Mouse (Mus musculus): ENCODE measurements around the gene March7. TPM values are rescaled to one million over a fixed set of nuclear protein-coding genes. Genes with fewer than 3 reads are reported as not detected.

The March7 gene
- polyA plus RNA-seq, 1 experiment from 2014 or later, result 96.2 TPM

- H3K9me3 ChIP-seq, result no peaks in the 10 kb centered on the region
- no peaks in the 10 kb centered on the region for H3K27me3 ChIP-seq
- H3K4me3 ChIP-seq, result no peak overlapping the region
- no peak overlapping the region for H3K9ac ChIP-seq
- no peak overlapping the region for H3K4me2 ChIP-seq (replicated peaks)
- no peaks in the 10 kb centered on the region for H3K4me1 ChIP-seq
- H3K27ac ChIP-seq, result no peak overlapping the region
- no peaks in the 10 kb centered on the region for H3K36me3 ChIP-seq
- no peak for ATAC-seq (ENCODE audit: insufficient number of reproducible peaks, insufficient read depth, low FRiP score, low TSS enrichment)
- WGBS, result 52% methylated on average over 2 of the region's 2 CpGs
Observed at GRCm38 (mm10) chr2:60181696-60182095, 28.0 kb upstream of the March7 start.

DNA sequence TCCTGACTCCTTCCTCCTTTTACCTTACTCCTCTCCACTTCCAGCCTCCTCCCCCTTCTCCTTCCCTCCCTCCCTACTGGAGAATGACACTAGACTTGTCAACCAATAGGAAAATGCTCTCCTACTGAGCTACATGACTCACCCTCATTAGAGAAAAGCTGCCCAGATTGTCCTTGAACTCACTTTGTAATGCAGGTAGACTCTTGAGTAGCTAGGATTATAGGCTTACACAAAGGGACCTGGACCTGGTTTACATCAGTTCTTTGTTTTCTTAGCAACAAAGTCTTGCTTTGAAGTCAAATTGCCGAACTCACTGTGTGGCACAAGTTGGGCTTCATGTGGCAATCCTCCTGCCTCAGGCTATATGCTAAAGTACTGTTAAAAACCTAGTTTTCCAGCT, 12.8 kb upstream of the March7 start:
- Histone ChIP-seq H3K4me1 (no peaks in the 10 kb centered on the region), H3K4me2 (replicated peaks) (no peak overlapping the region), H3K4me3 (no peak overlapping the region), H3K27me3 (no peaks in the 10 kb centered on the region), H3K27ac (no peak overlapping the region), H3K9ac (no peak overlapping the region), H3K9me3 (no peaks in the 10 kb centered on the region), H3K36me3 (no peaks in the 10 kb centered on the region)
- WGBS, result 41% methylated on average over 1 of the region's 1 CpGs
- ATAC-seq (ENCODE audit: insufficient number of reproducible peaks, insufficient read depth, low FRiP score, low TSS enrichment), result no peak

DNA sequence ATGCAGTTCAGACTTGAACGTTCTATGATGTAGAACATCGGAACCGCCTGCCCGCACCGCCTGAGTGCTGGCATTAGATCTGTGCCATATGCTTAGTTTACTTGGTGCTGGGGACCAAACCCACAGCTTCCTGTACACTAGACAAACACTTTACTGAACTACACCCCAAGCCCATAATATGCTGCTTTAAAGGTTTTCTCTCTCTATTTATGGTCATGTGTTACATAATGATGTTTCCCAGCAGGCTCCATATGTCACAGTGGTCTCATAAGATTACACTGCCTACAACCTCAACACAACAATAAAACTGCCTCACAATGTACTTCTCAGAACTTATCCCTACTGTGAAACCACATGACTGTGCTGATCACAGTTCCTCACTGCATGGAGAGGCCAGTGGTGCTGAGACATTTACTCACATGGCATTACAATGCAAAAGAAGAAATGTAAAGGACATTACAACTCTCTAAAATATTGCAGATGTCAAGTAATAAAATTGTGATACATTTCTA, 9.6 kb upstream of the March7 start:
- Histone ChIP-seq H3K4me2 (replicated peaks) (no peak overlapping the region), H3K4me3 (no peak overlapping the region)
- 97% methylated on average over 5 of the region's 5 CpGs for WGBS

DNA sequence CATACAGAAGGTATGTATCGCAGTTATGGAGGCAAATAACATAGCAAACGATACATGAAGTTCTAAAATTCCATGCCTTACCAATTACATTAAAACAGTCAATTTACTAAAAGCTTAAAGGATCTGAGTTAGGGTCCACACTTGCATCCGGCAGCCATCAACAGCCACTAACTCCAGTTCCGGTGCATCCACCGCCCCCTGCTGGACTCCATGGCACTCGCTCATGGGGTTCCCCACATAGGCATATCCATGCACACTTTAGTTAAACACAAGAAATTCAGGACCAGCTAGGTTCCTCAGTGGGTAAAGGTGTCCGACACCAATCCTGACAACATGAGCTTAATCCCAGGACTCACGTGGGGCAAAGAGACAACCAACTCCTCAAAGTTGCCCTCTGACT, 9.0 kb upstream of the March7 start:
- Histone ChIP-seq H3K9ac (no peak overlapping the region), H3K36me3 (peaks cover 11% of the 10 kb centered on the region; the same call in 1 of the 2 replicates), H3K27me3 (no peaks in the 10 kb centered on the region), H3K27ac (no peak overlapping the region), H3K9me3 (no peaks in the 10 kb centered on the region), H3K4me1 (no peaks in the 10 kb centered on the region), H3K4me3 (no peak overlapping the region), H3K4me2 (replicated peaks) (no peak overlapping the region)
- ATAC-seq (ENCODE audit: insufficient number of reproducible peaks, insufficient read depth, low FRiP score, low TSS enrichment), result no peak
- 48% methylated on average over 8 of the region's 8 CpGs for WGBS

More for the DNA sequence above, 9.6 kb upstream of the March7 start:
- no peaks in the 10 kb centered on the region for H3K27me3 ChIP-seq
- peaks cover 10% of the 10 kb centered on the region; the same call in 1 of the 2 replicates for H3K36me3 ChIP-seq
- no peak for ATAC-seq (ENCODE audit: insufficient number of reproducible peaks, insufficient read depth, low FRiP score, low TSS enrichment)
- no peaks in the 10 kb centered on the region for H3K9me3 ChIP-seq
- H3K27ac ChIP-seq, result no peak overlapping the region
- H3K9ac ChIP-seq, result no peak overlapping the region
- H3K4me1 ChIP-seq, result no peaks in the 10 kb centered on the region

DNA sequence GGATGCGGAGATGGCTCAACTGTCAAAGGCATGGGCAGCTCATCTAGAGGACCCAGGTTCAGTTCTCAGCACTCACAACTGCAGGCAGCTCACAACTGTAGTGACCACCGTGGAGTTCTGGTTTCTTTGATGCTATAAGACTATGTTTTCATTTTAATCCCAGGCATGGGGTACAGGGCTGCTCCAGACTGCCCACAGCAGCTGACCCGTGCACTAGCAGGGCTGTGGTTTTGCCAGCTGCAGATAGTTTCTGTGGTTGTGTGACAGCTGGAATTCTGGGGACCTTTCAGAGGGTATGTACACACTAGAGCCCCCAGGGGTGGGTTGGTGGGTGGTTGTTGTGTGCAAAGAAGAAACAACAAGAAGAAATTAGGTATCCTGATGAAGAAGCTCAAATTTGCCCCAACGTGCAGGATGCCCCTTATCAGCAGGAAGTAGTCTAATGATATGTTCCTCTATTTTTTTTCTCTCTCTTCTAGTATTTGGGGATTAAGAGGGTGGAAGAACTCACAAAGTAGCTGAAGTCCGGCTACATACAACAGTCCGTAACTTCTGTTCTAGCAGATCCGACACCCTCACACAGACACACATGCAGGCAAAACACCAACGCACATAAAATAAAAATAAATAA, 6.7 kb upstream of the March7 start:
- WGBS, result 90% methylated on average over 8 of the region's 8 CpGs
- no peak overlapping the region for H3K9ac ChIP-seq
- no peak overlapping the region for H3K4me2 ChIP-seq (replicated peaks)
- no peak for ATAC-seq (ENCODE audit: insufficient number of reproducible peaks, insufficient read depth, low FRiP score, low TSS enrichment)
- no peak overlapping the region for H3K4me3 ChIP-seq
- no peaks in the 10 kb centered on the region for H3K27me3 ChIP-seq
- H3K4me1 ChIP-seq, result peaks cover 5% of the 10 kb centered on the region; the same call in 1 of the 2 replicates
- no peaks in the 10 kb centered on the region for H3K9me3 ChIP-seq
- H3K36me3 ChIP-seq, result peaks cover 17% of the 10 kb centered on the region; the same call in 1 of the 2 replicates
- H3K27ac ChIP-seq, result no peak overlapping the region

DNA sequence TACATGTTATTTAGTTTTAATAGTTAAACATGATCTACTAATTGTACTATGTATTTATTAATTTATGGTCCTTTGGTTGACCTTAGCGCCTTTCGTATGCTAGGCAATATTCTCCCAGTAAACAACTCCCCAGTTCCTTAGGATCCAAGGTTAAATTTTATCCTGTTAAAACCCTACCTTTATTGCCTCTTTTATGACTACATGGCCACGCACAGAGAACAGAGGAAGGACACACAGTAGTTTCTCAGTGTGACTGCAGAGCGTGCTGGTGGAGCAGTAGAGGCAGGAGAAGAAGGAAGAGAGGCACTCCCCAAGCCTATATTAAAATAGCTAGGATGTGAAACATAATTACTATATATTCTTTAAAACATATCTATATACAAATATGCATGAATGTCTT, 6.0 kb upstream of the March7 start:
- 92% methylated on average over 4 of the region's 4 CpGs for WGBS
- Histone ChIP-seq H3K4me1 (peaks cover 8% of the 10 kb centered on the region; the same call in 1 of the 2 replicates), H3K9ac (no peak overlapping the region), H3K27me3 (no peaks in the 10 kb centered on the region), H3K27ac (no peak overlapping the region), H3K9me3 (no peaks in the 10 kb centered on the region), H3K4me3 (no peak overlapping the region), H3K36me3 (peaks cover 17% of the 10 kb centered on the region; the same call in 1 of the 2 replicates), H3K4me2 (replicated peaks) (no peak overlapping the region)
- ATAC-seq (ENCODE audit: insufficient number of reproducible peaks, insufficient read depth, low FRiP score, low TSS enrichment), result no peak

DNA sequence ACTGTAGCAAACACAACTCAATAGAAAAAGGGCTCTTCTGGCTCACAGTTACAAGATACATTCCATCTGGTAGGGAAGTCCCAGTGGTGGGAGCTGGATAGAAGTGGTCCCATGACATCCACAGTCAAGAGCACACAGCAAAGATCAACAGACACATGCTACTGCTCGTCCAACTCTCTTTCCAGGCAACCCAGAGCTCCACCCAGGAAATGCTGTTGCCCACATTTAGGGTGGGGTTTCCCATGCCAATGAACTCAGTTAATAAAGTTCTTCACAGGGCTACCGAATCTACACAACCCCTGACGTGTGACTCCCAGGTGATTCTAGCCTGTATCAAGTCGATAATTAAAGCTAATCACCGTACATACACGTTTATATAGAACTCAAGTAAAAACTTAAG, 5.5 kb upstream of the March7 start:
- 86% methylated on average over 6 of the region's 6 CpGs for WGBS
- Histone ChIP-seq H3K27ac (no peak overlapping the region), H3K9me3 (no peaks in the 10 kb centered on the region), H3K27me3 (no peaks in the 10 kb centered on the region), H3K9ac (no peak overlapping the region), H3K4me2 (replicated peaks) (no peak overlapping the region), H3K36me3 (peaks cover 17% of the 10 kb centered on the region; the same call in 1 of the 2 replicates), H3K4me1 (peaks cover 8% of the 10 kb centered on the region; the same call in 1 of the 2 replicates), H3K4me3 (no peak overlapping the region)
- ATAC-seq (ENCODE audit: insufficient number of reproducible peaks, insufficient read depth, low FRiP score, low TSS enrichment), result no peak

DNA sequence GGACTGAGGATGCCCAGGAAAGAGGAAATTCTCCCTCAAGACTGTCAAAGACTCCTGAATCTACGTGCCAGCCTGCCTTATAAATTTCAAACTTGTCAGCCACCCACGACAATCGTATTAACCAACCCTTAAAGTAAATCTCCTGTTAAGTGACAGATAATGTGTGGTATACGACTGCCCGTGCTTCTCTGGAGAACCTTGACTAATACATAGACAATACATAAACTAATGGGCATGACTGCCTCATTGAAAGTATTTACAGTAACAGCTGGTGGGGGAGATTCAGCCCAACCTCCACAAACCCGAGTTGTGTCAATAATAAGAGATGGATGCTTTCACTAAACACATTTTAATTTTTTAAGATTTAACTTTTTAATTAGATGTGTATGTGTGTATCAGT, 3.9 kb upstream of the March7 start:
- H3K4me1 ChIP-seq, result peaks cover 9% of the 10 kb centered on the region; the same call in 1 of the 2 replicates
- no peak for ATAC-seq (ENCODE audit: insufficient number of reproducible peaks, insufficient read depth, low FRiP score, low TSS enrichment)
- H3K9ac ChIP-seq, result no peak overlapping the region
- no peaks in the 10 kb centered on the region for H3K27me3 ChIP-seq
- 71% methylated on average over 6 of the region's 6 CpGs for WGBS
- H3K4me3 ChIP-seq, result no peak overlapping the region
- no peaks in the 10 kb centered on the region for H3K9me3 ChIP-seq
- H3K36me3 ChIP-seq, result peaks cover 17% of the 10 kb centered on the region; the same call in 1 of the 2 replicates
- H3K4me2 ChIP-seq (replicated peaks), result no peak overlapping the region
- H3K27ac ChIP-seq, result no peak overlapping the region

GRCm38 (mm10) chr2:60209122-60209611, 520 bp upstream of the March7 start:
- peak overlapping the region; percentile 89 for H3K27ac ChIP-seq
- H3K9ac ChIP-seq, result peak overlapping the region; percentile 95
- under 1% methylated on average over 31 of the region's 35 CpGs for WGBS
- no peaks in the 10 kb centered on the region for H3K27me3 ChIP-seq
- peak; percentile 43; the same call in 1 of the 2 replicates for ATAC-seq (ENCODE audit: insufficient number of reproducible peaks, insufficient read depth, low FRiP score, low TSS enrichment)
- peaks cover 23% of the 10 kb centered on the region; the same call in 1 of the 2 replicates for H3K36me3 ChIP-seq
- H3K9me3 ChIP-seq, result no peaks in the 10 kb centered on the region
- peak overlapping the region; percentile 55 for H3K4me2 ChIP-seq (replicated peaks)
- H3K4me1 ChIP-seq, result peaks cover 22% of the 10 kb centered on the region
- H3K4me3 ChIP-seq, result peak overlapping the region; percentile 95

- 0 out of 2 replicates have a peak overlapping the region, but pooled peaks have one; percentile 89 for H3K27ac ChIP-seq
- H3K4me1 ChIP-seq, result peaks cover 22% of the 10 kb centered on the region
- H3K27me3 ChIP-seq, result no peaks in the 10 kb centered on the region
- H3K4me2 ChIP-seq (replicated peaks), result peak overlapping the region; percentile 82
- 22% methylated on average over 5 of the region's 5 CpGs for WGBS
- H3K9ac ChIP-seq, result peak overlapping the region; percentile 95
- H3K4me3 ChIP-seq, result peak overlapping the region; percentile 95
- no peak for ATAC-seq (ENCODE audit: insufficient number of reproducible peaks, insufficient read depth, low FRiP score, low TSS enrichment)
- 0 out of 2 replicates have a peak, but pooled peaks cover 17% of the 10 kb centered on the region for H3K36me3 ChIP-seq
- H3K9me3 ChIP-seq, result no peaks in the 10 kb centered on the region
Observed at GRCm38 (mm10) chr2:60210821-60211220, 1.1 kb downstream of the March7 start.

GRCm38 (mm10) chr2:60212488-60212887, 2.8 kb downstream of the March7 start:
- Histone ChIP-seq H3K4me1 (peaks cover 22% of the 10 kb centered on the region), H3K27me3 (no peaks in the 10 kb centered on the region), H3K9me3 (no peaks in the 10 kb centered on the region), H3K36me3 (0 out of 2 replicates have a peak, but pooled peaks cover 19% of the 10 kb centered on the region), H3K27ac (no peak overlapping the region), H3K4me3 (no peak overlapping the region), H3K9ac (no peak overlapping the region), H3K4me2 (replicated peaks) (no peak overlapping the region)
- ATAC-seq (ENCODE audit: insufficient number of reproducible peaks, insufficient read depth, low FRiP score, low TSS enrichment), result no peak

DNA sequence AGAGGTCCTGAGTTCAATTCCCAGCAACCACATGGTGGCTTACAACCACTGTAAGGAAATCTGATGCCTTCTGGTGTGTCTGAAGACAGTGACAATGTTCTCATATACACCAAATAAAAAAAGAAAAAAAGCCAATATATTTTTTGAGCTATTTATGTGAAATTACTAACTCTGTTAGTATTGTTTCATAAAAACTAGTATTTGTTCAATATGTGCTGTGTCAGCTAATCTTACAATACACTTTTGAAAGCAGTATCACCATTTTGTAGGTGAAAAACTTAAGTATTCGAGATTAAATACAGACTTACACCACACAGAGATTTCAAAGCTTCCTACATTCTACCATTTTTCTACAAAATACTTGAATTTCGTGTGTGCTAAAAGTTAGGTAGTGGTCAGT, 5.0 kb downstream of the March7 start:
- Histone ChIP-seq H3K9me3 (no peaks in the 10 kb centered on the region), H3K27me3 (no peaks in the 10 kb centered on the region), H3K9ac (no peak overlapping the region), H3K36me3 (0 out of 2 replicates have a peak, but pooled peaks cover 19% of the 10 kb centered on the region), H3K4me3 (no peak overlapping the region), H3K27ac (no peak overlapping the region), H3K4me1 (peaks cover 14% of the 10 kb centered on the region), H3K4me2 (replicated peaks) (no peak overlapping the region)
- 92% methylated on average over 2 of the region's 2 CpGs for WGBS
- no peak for ATAC-seq (ENCODE audit: insufficient number of reproducible peaks, insufficient read depth, low FRiP score, low TSS enrichment)
